Mouse (Mus musculus) forebrain, embryonic 10.5 days (tissue): Measurements from ENCODE around the gene Krtap5-4. TPM values are rescaled to one million over a fixed set of nuclear protein-coding genes. Genes with fewer than 3 reads are reported as not detected.
"Not testable (repeated sequence)": the region's sequence is repeated elsewhere in the genome, so short reads cannot be mapped to it uniquely, and the experiment has no call there.

Experiments
- DNase-seq: peaks from one replicate; pipeline ENCODE4 v3.0.0-alpha.2; 2017; ENCODE audit warnings: low spot score; ENCODE audit errors: extremely low spot score
- H3K27ac ChIP-seq: fragments of 300-500 bp; sonication (generic); 2 replicates; pipeline ENCODE4 v1.5.1; 2016; ENCODE audit warnings: mild to moderate bottlenecking
- H3K27me3 ChIP-seq: fragments of 300-500 bp; sonication (generic); 2 replicates; pipeline ENCODE4 v1.6.1; 2016; ENCODE audit warnings: mild to moderate bottlenecking; ENCODE audit not compliant: poor library complexity, severe bottlenecking
- H3K36me3 ChIP-seq: fragments of 300-500 bp; sonication (generic); replicated peaks from 2 replicates; pipeline ENCODE4 v1.6.1; 2016; ENCODE audit warnings: mild to moderate bottlenecking, moderate library complexity
- H3K4me1 ChIP-seq: fragments of 300-500 bp; sonication (generic); 2 replicates; pipeline ENCODE4 v1.6.1; 2016
- H3K4me3 ChIP-seq: fragments of 300-500 bp; sonication (generic); 2 replicates; pipeline ENCODE4 v1.5.1; 2016; ENCODE audit warnings: mild to moderate bottlenecking, moderate library complexity
- H3K9me3 ChIP-seq: fragments of 300-500 bp; sonication (generic); 2 replicates; pipeline ENCODE4 v1.6.1; 2016; ENCODE audit warnings: mild to moderate bottlenecking, moderate library complexity
- WGBS: fragments of 180-500 bp; shearing (Covaris S2); methylation state at CpG from one replicate; pipeline ENCODE4 v1.1.7; 2016; 5-methylcytosine and 5-hydroxymethylcytosine counted together
- polyA plus RNA-seq: library from polyadenylated mRNA; unstranded; fragments of >200 nt; fragmentation: Nextera tagmentation; extraction: Ambion mirVana; gene quantifications from 2 replicates; pipeline ENCODE4 v1.2.1, GENCODE M21; 2016

The Krtap5-4 gene
- polyA plus RNA-seq, 1 experiment from 2014 or later = not detected

DNA sequence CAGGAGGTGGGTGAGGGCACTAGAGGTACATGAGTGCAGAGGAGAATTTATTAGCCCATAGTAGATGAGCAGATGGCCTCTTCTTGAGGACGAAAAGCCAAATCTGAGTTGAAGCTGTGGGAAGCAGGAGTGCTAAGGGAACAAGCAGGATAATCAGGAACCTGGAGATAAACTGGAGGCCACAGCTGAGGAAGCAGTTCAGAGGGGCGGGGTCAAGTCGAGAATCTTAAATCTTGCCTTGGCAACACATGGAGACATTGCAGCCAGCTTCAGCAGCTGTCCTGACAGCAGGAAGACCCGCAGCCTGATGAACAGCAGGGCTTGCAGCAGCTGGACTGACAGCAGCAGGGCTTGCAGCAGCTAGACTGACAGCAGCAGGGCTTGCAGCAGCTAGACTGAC lies 7.2 kb upstream of the Krtap5-4 start:
- peaks cover 13% of the 10 kb centered on the region; the same call in 1 of the 2 replicates for H3K27me3 ChIP-seq
- H3K9me3 ChIP-seq, H3K36me3 ChIP-seq, H3K4me1 ChIP-seq, H3K27ac ChIP-seq, DNase-seq, H3K4me3 ChIP-seq: not testable (repeated sequence)
- 40% methylated on average over 4 of the region's 4 CpGs for WGBS

- peaks cover 13% of the 10 kb centered on the region; the same call in 1 of the 2 replicates for H3K27me3 ChIP-seq
- H3K36me3 ChIP-seq, H3K27ac ChIP-seq, H3K9me3 ChIP-seq, H3K4me1 ChIP-seq, DNase-seq, H3K4me3 ChIP-seq: not testable (repeated sequence)
Measured at GRCm38 (mm10) chr7:142297018-142297417, 6.3 kb upstream of the Krtap5-4 start, which contains the start of gene Krtap5-1. Krtap5-1 (minus strand) TSS chr7:142297118.

DNA sequence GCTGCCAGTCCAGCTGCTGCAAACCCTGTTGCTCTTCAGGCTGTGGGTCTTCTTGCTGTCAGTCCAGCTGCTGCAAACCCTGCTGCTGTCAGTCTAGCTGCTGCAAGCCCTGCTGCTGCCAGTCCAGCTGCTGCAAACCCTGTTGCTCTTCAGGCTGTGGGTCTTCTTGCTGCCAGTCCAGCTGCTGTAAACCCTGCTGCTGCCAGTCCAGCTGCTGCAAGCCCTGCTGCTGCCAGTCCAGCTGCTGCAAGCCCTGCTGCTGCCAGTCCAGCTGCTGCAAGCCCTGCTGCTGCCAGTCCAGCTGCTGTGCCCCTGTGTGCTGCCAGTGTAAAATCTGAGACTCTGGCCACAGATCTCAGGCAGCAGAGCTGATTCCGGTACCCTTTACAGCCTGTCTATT lies 580 bp downstream of the Krtap5-4 start:
- WGBS = 93% methylated on average over 1 of the region's 1 CpGs
- H3K36me3 ChIP-seq = not testable (repeated sequence)

GRCm38 (mm10) chr7:142314600-142315285 lies 11.4 kb downstream of the Krtap5-4 start:
- Histone ChIP-seq H3K4me3 (no peak overlapping the region), H3K36me3 (no peaks in the 10 kb centered on the region), H3K27ac (no peak overlapping the region), H3K9me3 (no peaks in the 10 kb centered on the region), H3K4me1 (peaks cover 9% of the 10 kb centered on the region), H3K27me3 (no peaks in the 10 kb centered on the region)
- 60% methylated on average over 5 of the region's 5 CpGs for WGBS
- no peak for DNase-seq

More for the DNA sequence above, 580 bp downstream of the Krtap5-4 start:
- H3K27ac ChIP-seq, DNase-seq, H3K9me3 ChIP-seq, H3K4me1 ChIP-seq, H3K27me3 ChIP-seq, H3K4me3 ChIP-seq: not testable (repeated sequence)

GRCm38 (mm10) chr7:142316558-142316957 lies 13.2 kb downstream of the Krtap5-4 start:
- no peaks in the 10 kb centered on the region for H3K36me3 ChIP-seq
- peak; percentile 41 for DNase-seq
- no peak overlapping the region for H3K27ac ChIP-seq
- H3K4me1 ChIP-seq = peaks cover 10% of the 10 kb centered on the region
- H3K9me3 ChIP-seq = no peaks in the 10 kb centered on the region
- H3K4me3 ChIP-seq = no peak overlapping the region
- WGBS = 48% methylated on average over 6 of the region's 6 CpGs
- no peaks in the 10 kb centered on the region for H3K27me3 ChIP-seq

GRCm38 (mm10) chr7:142317216-142317615 lies 13.9 kb downstream of the Krtap5-4 start:
- no peaks in the 10 kb centered on the region for H3K27me3 ChIP-seq
- no peak overlapping the region for H3K27ac ChIP-seq
- no peak for DNase-seq
- H3K9me3 ChIP-seq = no peaks in the 10 kb centered on the region
- 81% methylated on average over 5 of the region's 5 CpGs for WGBS
- no peaks in the 10 kb centered on the region for H3K36me3 ChIP-seq
- H3K4me3 ChIP-seq = no peak overlapping the region
- H3K4me1 ChIP-seq = peaks cover 14% of the 10 kb centered on the region

GRCm38 (mm10) chr7:142319124-142319523 lies 15.8 kb downstream of the Krtap5-4 start:
- H3K4me1 ChIP-seq = peaks cover 14% of the 10 kb centered on the region
- no peaks in the 10 kb centered on the region for H3K9me3 ChIP-seq
- H3K27ac ChIP-seq = no peak overlapping the region
- H3K36me3 ChIP-seq = no peaks in the 10 kb centered on the region
- H3K27me3 ChIP-seq = no peaks in the 10 kb centered on the region
- DNase-seq = no peak
- 89% methylated on average over 11 of the region's 11 CpGs for WGBS
- H3K4me3 ChIP-seq = no peak overlapping the region

GRCm38 (mm10) chr7:142320906-142321305 lies 17.6 kb downstream of the Krtap5-4 start:
- H3K27ac ChIP-seq = no peak overlapping the region
- H3K4me1 ChIP-seq = peaks cover 9% of the 10 kb centered on the region
- no peaks in the 10 kb centered on the region for H3K36me3 ChIP-seq
- DNase-seq = no peak
- WGBS = 58% methylated on average over 2 of the region's 2 CpGs
- H3K9me3 ChIP-seq = no peaks in the 10 kb centered on the region
- H3K27me3 ChIP-seq = no peaks in the 10 kb centered on the region
- no peak overlapping the region for H3K4me3 ChIP-seq

DNA sequence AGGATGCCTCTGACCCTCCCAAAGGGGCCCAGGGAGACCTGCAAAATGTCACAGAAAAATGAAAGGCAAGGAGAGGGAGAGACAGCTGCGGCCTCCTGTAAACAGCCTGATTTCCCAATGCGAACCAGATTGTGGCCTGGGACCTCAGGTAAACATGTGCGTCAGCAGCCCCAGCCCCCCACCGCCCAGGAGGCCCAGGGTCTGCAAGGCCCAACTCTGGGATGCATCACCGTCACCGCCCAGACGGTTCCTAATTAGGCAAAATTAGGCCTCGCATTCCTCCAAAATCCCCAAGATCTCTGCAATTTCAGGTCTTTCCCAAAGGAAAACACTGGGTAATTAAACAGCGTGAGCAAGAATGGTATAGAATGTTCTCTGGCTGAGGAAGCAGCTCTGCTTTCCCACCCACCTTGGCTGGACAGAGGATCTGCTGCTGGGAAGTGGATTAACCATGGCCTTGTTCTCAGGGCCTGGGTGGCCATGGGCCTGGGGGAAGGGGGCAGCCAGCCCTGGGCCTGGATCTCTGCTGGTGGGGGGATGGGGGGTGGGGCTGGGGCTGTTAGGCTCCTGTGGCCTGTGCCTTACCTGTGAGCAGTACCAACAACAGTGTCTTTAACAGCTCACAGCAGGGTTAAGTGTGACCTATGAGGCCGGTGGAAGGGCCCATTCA lies 18.4 kb downstream of the Krtap5-4 start:
- H3K9me3 ChIP-seq, H3K36me3 ChIP-seq, H3K4me3 ChIP-seq, H3K4me1 ChIP-seq, DNase-seq, H3K27me3 ChIP-seq: not testable (repeated sequence)
- H3K27ac ChIP-seq = peak overlapping the region; percentile 40; the same call in 1 of the 2 replicates
- WGBS = 52% methylated on average over 6 of the region's 10 CpGs

DNA sequence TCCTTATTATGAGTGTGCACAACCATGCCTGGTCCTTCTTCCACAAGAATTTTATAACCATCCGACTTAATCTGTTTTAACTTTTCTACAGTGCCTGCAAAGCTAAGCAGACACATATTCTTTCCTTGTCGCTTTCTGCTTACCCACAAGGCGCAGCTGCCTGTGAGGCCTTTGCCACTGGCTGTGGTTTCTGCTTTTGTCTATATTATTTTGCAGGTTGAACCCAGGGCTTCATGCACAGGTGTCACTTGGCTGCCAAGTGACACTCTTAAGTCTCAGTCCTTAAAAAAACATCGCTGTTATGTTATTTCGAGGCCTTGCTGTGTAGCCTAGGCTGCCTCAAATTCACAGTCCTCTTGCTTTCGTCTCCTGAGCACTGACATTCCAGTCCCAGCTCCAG lies 19.3 kb downstream of the Krtap5-4 start:
- no peaks in the 10 kb centered on the region for H3K9me3 ChIP-seq
- no peaks in the 10 kb centered on the region for H3K27me3 ChIP-seq
- H3K27ac ChIP-seq = no peak overlapping the region
- no peaks in the 10 kb centered on the region for H3K36me3 ChIP-seq
- WGBS = 93% methylated on average over 6 of the region's 6 CpGs
- peaks cover 9% of the 10 kb centered on the region for H3K4me1 ChIP-seq
- DNase-seq = no peak
- no peak overlapping the region for H3K4me3 ChIP-seq

DNA sequence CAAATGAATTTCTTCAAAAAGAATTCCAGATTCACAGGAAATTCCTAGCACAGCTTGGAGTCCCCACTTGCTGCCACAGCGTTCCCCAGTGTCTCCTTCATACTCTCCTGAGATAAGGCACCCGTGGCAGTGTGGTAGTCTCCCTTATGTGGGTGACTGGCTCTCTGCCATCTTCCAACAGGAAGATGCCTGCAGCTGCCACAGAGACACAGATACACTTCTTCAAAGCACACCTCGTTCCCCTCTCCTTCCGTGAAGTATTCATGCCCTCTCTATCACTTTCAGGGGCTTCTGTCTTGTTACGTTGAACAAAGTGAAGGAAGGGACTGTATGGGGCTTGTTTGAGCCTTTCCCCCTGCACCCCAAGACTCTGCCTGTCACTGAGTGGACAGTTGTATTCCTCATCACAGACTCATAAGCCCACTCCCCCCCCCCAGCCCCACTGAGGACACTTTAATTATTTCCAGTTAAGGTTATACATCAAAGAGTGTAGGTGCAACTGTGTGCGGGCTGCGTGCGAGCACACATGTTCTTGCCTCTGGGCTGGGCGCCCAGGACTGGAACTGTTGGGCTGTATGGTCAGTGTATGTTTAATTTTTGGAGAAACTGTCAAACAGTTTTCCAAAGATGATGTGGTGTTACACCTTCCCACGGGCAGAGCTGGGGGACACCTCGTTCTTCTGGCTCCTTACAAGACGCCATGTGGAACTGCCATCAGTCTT lies 20.2 kb downstream of the Krtap5-4 start:
- Histone ChIP-seq H3K9me3 (no peaks in the 10 kb centered on the region), H3K27me3 (no peaks in the 10 kb centered on the region), H3K36me3 (no peaks in the 10 kb centered on the region), H3K27ac (no peak overlapping the region), H3K4me3 (no peak overlapping the region), H3K4me1 (peaks cover 12% of the 10 kb centered on the region)
- 91% methylated on average over 12 of the region's 12 CpGs for WGBS
- DNase-seq = no peak

GRCm38 (mm10) chr7:142326714-142327445 lies 23.5 kb downstream of the Krtap5-4 start:
- DNase-seq = no peak
- 82% methylated on average over 9 of the region's 9 CpGs for WGBS
- Histone ChIP-seq H3K4me3 (no peak overlapping the region), H3K27me3 (no peaks in the 10 kb centered on the region), H3K4me1 (peaks cover 9% of the 10 kb centered on the region), H3K27ac (no peak overlapping the region), H3K9me3 (no peaks in the 10 kb centered on the region), H3K36me3 (no peaks in the 10 kb centered on the region)
